Mouse (Mus musculus) MEL (cell line): ENCODE measurements around the gene Usp49.

ENCODE experiments used
- EP300 ChIP-seq, 2 experiments: IDR thresholded peaks; 2 replicates each; pipeline ENCODE4 v1.6.1; 2011; ENCODE audit warnings: improper control_type of control experiment in 2 of 2, low read length in 2 of 2, low read depth in 1 of 2, mild to moderate bottlenecking in 1 of 2
- GATA1 ChIP-seq: IDR thresholded peaks from 2 replicates; pipeline ENCODE4 v1.6.1; 2011; ENCODE audit warnings: low read depth, low read length, improper control_type of control experiment
- JUND ChIP-seq: IDR thresholded peaks from 2 replicates; pipeline ENCODE4 v1.6.1; 2011; ENCODE audit warnings: low read depth, mild to moderate bottlenecking, improper control_type of control experiment, low read length
- MEF2A ChIP-seq: IDR thresholded peaks from 2 replicates; pipeline ENCODE4 v1.6.1; 2014; ENCODE audit warnings: low read depth, mild to moderate bottlenecking, inconsistent platforms, low read length, improper control_type of control experiment; ENCODE audit not compliant: poor library complexity, insufficient replicate concordance, severe bottlenecking; ENCODE audit errors: extremely low read depth
- POLR2A ChIP-seq, 2 experiments: IDR thresholded peaks; 2 replicates each; pipeline ENCODE4 v1.6.1; 2011 to 2012; ENCODE audit warnings: low read length in 2 of 2, mild to moderate bottlenecking in 2 of 2, control low read depth in 1 of 2, improper control_type of control experiment in 1 of 2, low read depth in 1 of 2, moderate library complexity in 1 of 2; ENCODE audit not compliant: control insufficient read depth in 1 of 2, insufficient read depth in 1 of 2, poor library complexity in 1 of 2
- TAL1 ChIP-seq: IDR thresholded peaks from 2 replicates; pipeline ENCODE4 v1.6.1; 2012; ENCODE audit warnings: mild to moderate bottlenecking, inconsistent platforms, low read length, moderate library complexity, mixed read lengths
- USF1 ChIP-seq: IDR thresholded peaks from 2 replicates; pipeline ENCODE4 v1.6.1; 2014; ENCODE audit warnings: low read depth, mild to moderate bottlenecking, inconsistent platforms, low read length, improper control_type of control experiment, moderate library complexity

DNA sequence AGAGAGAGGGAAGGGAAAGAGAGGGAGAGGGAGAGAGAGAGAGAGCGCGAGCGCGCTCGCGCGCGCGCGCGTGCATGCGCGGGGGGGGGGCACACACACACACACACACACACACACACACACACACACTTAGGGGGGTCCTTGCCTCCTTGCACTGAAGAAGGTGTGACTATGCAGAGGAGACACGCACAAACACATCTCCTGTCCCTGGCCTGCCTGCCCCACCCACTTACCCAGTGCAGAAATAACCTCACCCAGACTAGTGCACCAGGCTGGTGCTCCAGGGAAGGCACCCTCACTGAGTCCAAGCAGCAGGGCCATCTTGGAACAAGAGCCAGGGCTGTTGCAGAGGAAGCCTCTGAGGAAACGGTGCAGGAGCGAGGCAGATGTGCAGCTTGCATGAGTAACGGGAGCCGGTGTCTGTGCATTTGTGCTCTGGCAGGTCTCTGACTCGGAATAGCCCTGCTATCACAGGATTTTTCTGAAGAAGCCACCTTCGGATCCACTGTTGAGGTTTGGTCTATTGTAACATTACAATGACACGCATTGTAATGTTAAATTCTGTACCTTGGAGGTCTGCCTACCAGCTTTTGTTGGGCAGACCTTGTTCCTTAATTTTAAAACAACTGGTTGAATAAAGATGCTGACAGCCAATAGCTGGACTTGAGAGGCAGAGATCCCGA is 82.5 kb downstream of the Usp49 start:
- TF ChIP-seq POLR2A (IDR thresholded peaks at IDR 0.05; ENCODE audit: control insufficient read depth in 1 of 2, insufficient read depth in 1 of 2, low read depth in 1 of 2, low read length in 2 of 2, poor library complexity in 1 of 2) (no peak), USF1 (no peak), MEF2A (no peak), EP300 (IDR thresholded peaks at IDR 0.05; ENCODE audit: low read depth in 1 of 2, low read length in 2 of 2) (no peak), GATA1 (no peak), TAL1 (no peak), JUND (no peak)
